Mouse (Mus musculus): ENCODE results near the gene Gm15517.
"Not testable (repeated sequence)": the region's sequence is repeated elsewhere in the genome, so short reads cannot be mapped to it uniquely, and the experiment has no call there.

Gm15517 gene

GRCm38 (mm10) chr7:44261147-44261546 is at the start of gene Gm15517:
Gene Gm15517 (plus strand): TSS chr7:44261447.
- no peak for DNase-seq (ENCODE audit: low read depth, low spot score)

GRCm38 (mm10) chr7:44215645-44216044 is 45.6 kb upstream of the Gm15517 start, which contains the start of gene Klk1b5:
Gene Klk1b5 (plus strand): TSS chr7:44215945.
- DNase-seq (ENCODE audit: low read depth, low spot score), result no peak

DNA sequence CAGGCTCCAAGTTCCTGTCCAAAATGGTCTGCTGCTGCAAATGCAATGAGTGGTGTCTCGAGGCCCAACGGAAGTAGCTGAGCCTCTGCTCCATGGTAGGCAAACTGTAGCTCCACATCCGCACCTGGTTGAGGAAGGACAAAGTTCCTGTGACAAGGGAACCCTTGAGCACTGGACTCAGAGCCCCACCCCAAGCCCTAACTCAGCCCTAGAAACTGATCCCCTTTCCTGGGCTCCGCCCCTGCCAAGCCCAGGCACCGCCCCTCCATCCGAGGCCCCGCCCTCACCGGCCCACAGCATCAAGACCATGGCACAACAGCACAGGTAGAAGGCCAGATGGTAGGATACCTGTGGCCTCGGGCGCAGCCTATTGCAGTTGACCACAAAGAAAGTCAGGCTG is 39.6 kb upstream of the Gm15517 start:
- DNase-seq (ENCODE audit: low read depth, low spot score), result not testable (repeated sequence)

GRCm38 (mm10) chr7:44222335-44222734 is 38.9 kb upstream of the Gm15517 start:
- DNase-seq (ENCODE audit: low read depth, low spot score), result not testable (repeated sequence)

GRCm38 (mm10) chr7:44225076-44225475 is 36.2 kb upstream of the Gm15517 start, which contains the start of gene Klk1:
Gene Klk1 (plus strand): TSS chr7:44225360.
- DNase-seq (ENCODE audit: low read depth, low spot score), result no peak

- DNase-seq (ENCODE audit: low read depth, low spot score), result no peak
Observed at GRCm38 (mm10) chr7:44235909-44236308, 25.3 kb upstream of the Gm15517 start, which contains the start of gene Gm36864. Gene Gm36864 (plus strand): TSS chr7:44236177.

DNA sequence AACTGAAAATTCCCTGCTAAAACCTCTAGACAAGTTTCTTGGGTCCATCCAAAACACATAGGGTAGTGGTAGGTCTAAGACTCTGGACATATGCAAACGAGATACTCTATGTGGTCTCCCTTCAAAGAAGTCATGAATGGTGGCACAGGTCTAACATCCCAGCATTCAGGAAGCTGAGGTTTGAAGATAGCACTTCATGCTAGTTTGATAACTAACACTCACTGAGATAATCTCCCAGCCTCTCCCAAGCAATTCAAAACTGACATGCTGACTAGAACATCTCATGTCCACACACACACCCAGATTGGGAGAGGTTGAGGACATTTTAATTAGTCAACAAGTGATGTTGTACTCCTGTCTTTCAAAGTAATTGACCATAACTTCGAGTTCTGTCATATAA is 21.3 kb upstream of the Gm15517 start:
- DNase-seq (ENCODE audit: low read depth, low spot score), result no peak

- no peak for DNase-seq (ENCODE audit: low read depth, low spot score)
Observed at GRCm38 (mm10) chr7:44240712-44241111, 20.5 kb upstream of the Gm15517 start.

DNA sequence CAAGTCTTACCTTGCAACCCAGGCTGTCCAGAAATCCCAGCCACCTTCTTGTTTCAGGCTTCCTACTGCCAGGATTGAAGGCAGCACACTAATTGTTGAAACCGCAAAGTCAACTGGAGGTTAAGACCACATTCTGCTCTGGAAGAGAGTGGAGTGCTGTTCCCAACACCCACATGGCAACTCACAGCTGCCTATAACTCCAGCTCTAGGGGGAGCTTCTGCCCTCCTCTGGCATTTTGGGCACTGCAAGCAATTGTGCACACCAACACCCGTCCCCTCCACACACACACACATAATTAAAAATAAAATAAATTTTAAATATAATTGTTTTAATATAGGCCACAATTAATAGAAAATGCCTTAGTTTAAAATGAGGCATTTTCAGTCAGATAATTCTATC is 20.1 kb upstream of the Gm15517 start:
- DNase-seq (ENCODE audit: low read depth, low spot score), result no peak

GRCm38 (mm10) chr7:44244080-44244479 is 17.2 kb upstream of the Gm15517 start:
- no peak for DNase-seq (ENCODE audit: low read depth, low spot score)

DNA sequence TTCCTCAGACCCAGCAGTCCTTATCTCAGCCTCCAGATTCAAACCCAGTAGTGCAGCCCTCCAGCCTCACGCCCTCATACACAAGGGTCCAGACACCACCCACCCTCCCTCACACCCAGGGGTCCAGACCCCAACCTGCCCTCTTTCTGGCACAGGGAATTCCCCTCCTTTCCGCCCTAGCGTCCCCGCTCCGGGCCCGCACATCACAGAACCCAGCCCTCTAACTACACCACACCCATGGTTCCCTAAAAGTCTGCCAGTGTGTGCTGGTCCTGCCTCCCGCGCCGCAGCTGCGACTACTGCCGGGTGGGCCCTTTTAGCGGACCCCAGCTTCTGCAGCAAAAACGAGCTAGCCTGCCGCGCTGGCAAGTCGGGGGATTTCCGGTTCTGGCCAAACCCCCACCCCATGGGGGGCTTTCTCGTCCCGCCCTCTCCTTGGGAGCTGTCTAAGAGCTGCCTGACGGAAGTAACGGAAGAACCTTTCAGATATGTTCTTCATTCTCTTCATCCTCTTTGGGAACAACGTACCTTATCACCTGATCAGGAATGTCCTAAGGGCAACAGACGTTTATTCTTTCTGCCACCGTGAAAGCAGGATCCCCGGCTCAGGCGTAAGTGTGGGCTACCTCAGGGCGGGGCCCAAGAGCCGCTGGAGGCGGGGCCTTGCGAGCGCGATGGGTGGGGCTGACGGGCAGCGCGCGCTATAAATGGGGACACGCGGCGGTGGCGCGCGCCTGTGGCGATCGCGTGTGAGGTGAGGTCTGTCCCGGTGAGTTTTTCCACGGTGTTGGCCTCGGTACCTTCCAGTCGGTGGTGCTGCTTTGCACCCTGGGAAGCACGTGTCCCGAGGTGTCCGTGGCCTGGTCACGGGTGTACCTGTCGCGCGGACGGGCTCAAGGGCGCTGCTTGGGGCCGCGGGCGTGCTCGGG is 14.9 kb upstream of the Gm15517 start, which contains the start of the genes 1700028J19Rik and 2410002F23Rik:
1700028J19Rik (minus strand) TSS at position 641 of the 929 bp plus-strand sequence.
2410002F23Rik (plus strand) TSS at position 668 of the 929 bp plus-strand sequence.
- peak; percentile 87 for DNase-seq (ENCODE audit: low read depth, low spot score)

GRCm38 (mm10) chr7:44246984-44247470 is 14.2 kb upstream of the Gm15517 start:
- DNase-seq (ENCODE audit: low read depth, low spot score), result peak; percentile 64

GRCm38 (mm10) chr7:44247971-44248370 is 13.3 kb upstream of the Gm15517 start:
- no peak for DNase-seq (ENCODE audit: low read depth, low spot score)

- DNase-seq (ENCODE audit: low read depth, low spot score), result no peak
Observed at GRCm38 (mm10) chr7:44249248-44249647, 12.0 kb upstream of the Gm15517 start.

DNA sequence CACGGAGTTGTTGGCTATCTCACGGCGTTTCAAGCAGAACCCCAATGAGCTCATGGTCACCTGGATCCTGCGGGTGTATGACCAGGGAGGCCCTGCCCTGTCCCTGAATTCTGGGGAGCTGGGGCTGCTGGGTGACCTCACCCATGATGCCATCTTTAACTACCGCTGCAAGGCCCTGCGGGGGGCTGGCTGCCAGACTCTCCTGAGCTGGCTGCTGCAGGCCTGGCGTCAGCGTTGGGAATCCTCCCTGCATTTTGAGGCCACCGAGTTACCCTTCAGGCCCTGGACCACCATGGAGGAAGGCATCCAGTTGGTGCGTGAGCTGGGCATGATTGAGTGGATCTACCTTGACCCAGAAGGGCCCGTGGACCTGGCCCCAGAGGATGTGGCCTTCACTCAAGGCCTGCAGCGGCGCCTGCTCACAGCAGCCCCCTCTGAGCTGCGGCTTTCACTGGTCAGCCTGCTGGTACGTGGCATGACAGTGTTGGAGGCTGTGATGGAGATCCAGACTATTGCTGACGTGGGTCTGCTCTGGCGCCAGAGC is 10.4 kb upstream of the Gm15517 start:
- DNase-seq (ENCODE audit: low read depth, low spot score), result not testable (repeated sequence)

DNA sequence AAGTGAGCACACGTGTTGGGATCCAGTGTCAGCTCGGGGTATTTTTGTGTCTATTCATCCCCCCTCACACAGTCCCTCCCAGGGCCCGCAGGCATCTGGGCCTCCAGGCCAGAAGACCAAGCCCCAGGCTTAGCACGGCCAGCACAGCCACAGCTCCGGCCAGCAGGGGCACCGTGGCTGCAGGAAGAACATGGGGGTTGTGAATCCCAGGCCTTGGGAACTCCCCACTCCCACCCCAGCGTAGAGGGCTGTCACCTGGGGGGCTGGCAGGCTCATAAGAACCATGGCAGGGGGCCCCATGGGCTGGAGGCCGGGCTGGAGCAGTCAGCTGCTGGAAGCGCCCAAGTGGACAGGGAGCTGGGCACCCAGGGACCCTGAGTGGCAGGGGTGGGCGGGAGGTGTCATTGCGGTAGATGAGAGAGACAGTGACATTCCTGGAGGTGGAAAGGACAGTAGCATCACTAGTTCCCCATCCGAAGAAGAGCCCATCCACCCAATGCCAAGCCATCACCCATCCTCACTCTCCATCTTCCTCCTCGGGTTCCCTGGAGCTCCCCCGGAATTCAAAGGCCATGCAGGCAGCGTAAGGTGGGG is 8.1 kb upstream of the Gm15517 start:
- no peak for DNase-seq (ENCODE audit: low read depth, low spot score)

- DNase-seq (ENCODE audit: low read depth, low spot score), result no peak
Observed at GRCm38 (mm10) chr7:44254930-44255329, 6.3 kb upstream of the Gm15517 start.

DNA sequence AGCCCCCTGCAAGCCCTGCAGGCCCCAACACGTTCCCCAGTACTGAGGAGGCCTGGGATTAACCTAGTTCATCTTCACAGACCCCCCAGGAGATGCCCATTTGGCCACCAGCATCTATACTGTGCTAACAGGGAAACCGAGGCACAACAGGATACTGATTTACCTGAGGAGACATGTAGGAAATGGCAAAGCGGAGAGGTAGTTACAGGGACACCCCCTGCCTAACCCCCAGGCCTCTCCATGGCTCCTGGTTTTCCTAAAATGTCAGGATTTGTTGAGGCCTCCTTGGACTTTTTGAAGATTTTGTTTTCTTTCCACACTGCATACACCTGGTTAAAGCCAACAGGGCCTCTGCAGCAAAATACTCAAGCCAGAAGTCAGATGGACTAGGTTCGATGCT is 4.0 kb upstream of the Gm15517 start, which contains the start of gene Acp4:
Acp4 (minus strand) TSS at position 101 of the 400 bp plus-strand sequence.
- DNase-seq (ENCODE audit: low read depth, low spot score), result no peak

- DNase-seq (ENCODE audit: low read depth, low spot score), result no peak
Observed at GRCm38 (mm10) chr7:44260410-44260809, 837 bp upstream of the Gm15517 start.

GRCm38 (mm10) chr7:44262791-44263643 is 1.8 kb downstream of the Gm15517 start:
- DNase-seq (ENCODE audit: low read depth, low spot score), result peak; percentile 88

GRCm38 (mm10) chr7:44268117-44268516 is 6.9 kb downstream of the Gm15517 start:
- no peak for DNase-seq (ENCODE audit: low read depth, low spot score)
